Mouse (Mus musculus) hindbrain, embryonic 16.5 days (tissue): Measurements from ENCODE around the gene Snrnp27. TPM values are rescaled to one million over a fixed set of nuclear protein-coding genes. Genes with fewer than 3 reads are reported as not detected.

Experiments
- ATAC-seq: fragments of 200-750 bp; cut with Nextera tagmentation; 2 replicates; pipeline ENCODE4 v1.8.0; 2017; ENCODE audit warnings: moderate TSS enrichment, moderate library complexity
- H3K27ac ChIP-seq: fragments of 300-500 bp; sonication (generic); 2 replicates; pipeline ENCODE4 v1.5.1; 2014; ENCODE audit warnings: low read depth, mild to moderate bottlenecking, control low read depth, low read length, moderate library complexity
- H3K27me3 ChIP-seq: fragments of 300-500 bp; sonication (generic); replicated peaks from 2 replicates; pipeline ENCODE4 v1.6.1; 2014; ENCODE audit warnings: low read length; ENCODE audit not compliant: control insufficient read depth, insufficient read depth
- H3K36me3 ChIP-seq: fragments of 300-500 bp; sonication (generic); 2 replicates; pipeline ENCODE4 v1.6.1; 2014; ENCODE audit warnings: mild to moderate bottlenecking, low read length, moderate library complexity, mixed read lengths; ENCODE audit not compliant: control insufficient read depth, insufficient read depth
- H3K4me1 ChIP-seq: fragments of 300-500 bp; sonication (generic); 2 replicates; pipeline ENCODE4 v1.6.1; 2014; ENCODE audit warnings: low read depth, low read length; ENCODE audit not compliant: control insufficient read depth, insufficient read depth
- H3K4me2 ChIP-seq: fragments of 300-500 bp; sonication (generic); 2 replicates; pipeline ENCODE4 v1.6.1; 2014; ENCODE audit warnings: mild to moderate bottlenecking, low read length, control low read depth, moderate library complexity
- H3K4me3 ChIP-seq: fragments of 300-500 bp; sonication (generic); 2 replicates; pipeline ENCODE4 v1.5.1; 2014; ENCODE audit warnings: mild to moderate bottlenecking, low read length, control low read depth, moderate library complexity
- H3K9ac ChIP-seq: fragments of 300-500 bp; sonication (generic); 2 replicates; pipeline ENCODE4 v1.6.1; 2014; ENCODE audit warnings: low read depth, mild to moderate bottlenecking, control low read depth, low read length, moderate library complexity
- H3K9me3 ChIP-seq: fragments of 300-500 bp; sonication (generic); 2 replicates; pipeline ENCODE4 v1.6.1; 2014; ENCODE audit warnings: mild to moderate bottlenecking, low read length, moderate library complexity; ENCODE audit not compliant: control insufficient read depth
- WGBS: fragments of 180-500 bp; shearing (Covaris S2); extraction: QIAGEN DNeasy Blood & Tissue Kit; methylation state at CpG from one replicate; pipeline ENCODE4 v1.1.7; 2014; 5-methylcytosine and 5-hydroxymethylcytosine counted together
- polyA plus RNA-seq: library from polyadenylated mRNA; unstranded; fragments of >200 nt; fragmentation: Nextera tagmentation; extraction: Ambion mirVana; gene quantifications from 2 replicates; pipeline ENCODE4 v1.2.1, GENCODE M21; 2015

Snrnp27 gene
- polyA plus RNA-seq, 1 experiment from 2014 or later, result 81.5 TPM

- Histone ChIP-seq H3K4me3 (no peak overlapping the region), H3K27ac (no peak overlapping the region), H3K4me1 (no peaks in the 10 kb centered on the region), H3K4me2 (no peak overlapping the region), H3K27me3 (no peaks in the 10 kb centered on the region), H3K9me3 (no peaks in the 10 kb centered on the region), H3K36me3 (peaks cover 22% of the 10 kb centered on the region), H3K9ac (no peak overlapping the region)
- no peak for ATAC-seq
- 82% methylated on average over 7 of the region's 7 CpGs for WGBS
Observed at GRCm38 (mm10) chr6:86646143-86646542, 38.2 kb downstream of the Snrnp27 start.

- no peak overlapping the region for H3K9ac ChIP-seq
- peaks cover 18% of the 10 kb centered on the region for H3K36me3 ChIP-seq
- 74% methylated on average over 4 of the region's 4 CpGs for WGBS
- H3K4me3 ChIP-seq, result no peak overlapping the region
- H3K9me3 ChIP-seq, result no peaks in the 10 kb centered on the region
- no peak for ATAC-seq
- H3K27ac ChIP-seq, result no peak overlapping the region
- H3K4me2 ChIP-seq, result no peak overlapping the region
- no peaks in the 10 kb centered on the region for H3K4me1 ChIP-seq
- H3K27me3 ChIP-seq, result no peaks in the 10 kb centered on the region
Observed at GRCm38 (mm10) chr6:86645551-86645950, 38.8 kb downstream of the Snrnp27 start.

DNA sequence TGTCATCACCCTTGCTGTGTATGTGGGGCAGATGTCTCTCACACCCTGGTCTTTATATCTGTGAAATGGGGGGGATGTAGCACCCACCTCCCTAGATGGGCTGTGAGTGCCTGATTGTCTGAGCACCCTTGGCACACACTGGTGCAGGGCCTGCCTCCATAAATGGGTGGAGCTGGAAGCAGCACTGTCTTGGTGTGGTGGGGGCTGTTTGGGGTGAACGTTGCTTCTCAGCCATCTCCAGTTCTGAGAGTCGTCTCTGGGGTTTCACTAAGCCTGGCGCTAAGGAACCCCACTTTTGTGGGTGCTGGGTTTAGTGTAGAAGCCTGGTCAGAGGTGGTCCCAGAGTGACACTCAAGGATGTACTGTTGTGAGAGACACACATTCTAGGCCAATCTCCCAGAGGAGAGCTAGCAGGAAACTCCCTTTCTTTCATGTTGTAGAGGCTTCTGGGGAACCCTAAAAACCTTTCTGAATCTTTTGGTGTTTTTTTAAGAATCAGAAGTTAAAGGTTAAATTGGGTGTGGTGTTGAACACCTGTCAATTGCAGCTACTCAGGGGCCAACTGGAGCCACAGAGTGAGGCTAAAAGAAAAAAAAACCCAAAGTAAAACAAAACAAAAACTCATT, 39.4 kb downstream of the Snrnp27 start:
- no peaks in the 10 kb centered on the region for H3K9me3 ChIP-seq
- no peak overlapping the region for H3K4me3 ChIP-seq
- WGBS, result 88% methylated on average over 3 of the region's 3 CpGs

DNA sequence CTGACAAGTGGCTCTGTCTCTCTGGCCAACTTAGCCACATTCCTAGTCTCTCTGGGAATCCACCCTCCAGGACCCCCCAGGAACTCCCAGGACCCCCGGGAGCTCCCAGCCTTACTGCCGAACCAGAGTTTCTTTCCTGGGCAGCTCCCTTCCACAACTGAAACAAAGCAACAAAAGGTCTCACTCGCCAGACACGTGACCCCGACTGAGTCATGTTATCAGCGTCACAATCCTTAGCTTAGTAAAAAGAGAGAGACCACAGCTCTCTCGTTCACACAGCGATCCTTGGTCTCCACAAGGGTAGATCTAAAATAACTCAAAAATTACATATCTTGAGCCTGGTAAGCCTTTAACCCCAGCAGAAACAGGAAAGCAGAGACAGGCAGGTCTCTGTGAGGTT, 42.6 kb downstream of the Snrnp27 start:
- Histone ChIP-seq H3K4me2 (no peak overlapping the region), H3K27ac (no peak overlapping the region), H3K36me3 (no peaks in the 10 kb centered on the region), H3K9me3 (no peaks in the 10 kb centered on the region), H3K9ac (no peak overlapping the region), H3K27me3 (no peaks in the 10 kb centered on the region), H3K4me3 (no peak overlapping the region), H3K4me1 (no peaks in the 10 kb centered on the region)
- ATAC-seq, result no peak
- WGBS, result 61% methylated on average over 8 of the region's 8 CpGs

More for the DNA sequence above, 39.4 kb downstream of the Snrnp27 start:
- Histone ChIP-seq H3K27ac (no peak overlapping the region), H3K4me1 (no peaks in the 10 kb centered on the region), H3K36me3 (peaks cover 14% of the 10 kb centered on the region), H3K4me2 (no peak overlapping the region), H3K27me3 (no peaks in the 10 kb centered on the region), H3K9ac (no peak overlapping the region)
- ATAC-seq, result no peak

- H3K9me3 ChIP-seq, result no peaks in the 10 kb centered on the region
- H3K36me3 ChIP-seq, result no peaks in the 10 kb centered on the region
- H3K27me3 ChIP-seq, result no peaks in the 10 kb centered on the region
- H3K27ac ChIP-seq, result no peak overlapping the region
- H3K4me3 ChIP-seq, result no peak overlapping the region
- H3K4me1 ChIP-seq, result no peaks in the 10 kb centered on the region
- no peak for ATAC-seq
- WGBS, result 83% methylated on average over 8 of the region's 8 CpGs
- no peak overlapping the region for H3K9ac ChIP-seq
- H3K4me2 ChIP-seq, result no peak overlapping the region
Observed at GRCm38 (mm10) chr6:86640776-86641175, 43.5 kb downstream of the Snrnp27 start.

- Histone ChIP-seq H3K4me1 (no peaks in the 10 kb centered on the region), H3K9me3 (no peaks in the 10 kb centered on the region), H3K27me3 (no peaks in the 10 kb centered on the region), H3K4me2 (no peak overlapping the region), H3K4me3 (no peak overlapping the region), H3K27ac (no peak overlapping the region), H3K9ac (no peak overlapping the region), H3K36me3 (no peaks in the 10 kb centered on the region)
- WGBS, result 83% methylated on average over 3 of the region's 3 CpGs
- ATAC-seq, result no peak
Observed at GRCm38 (mm10) chr6:86640161-86640560, 44.2 kb downstream of the Snrnp27 start.

- Histone ChIP-seq H3K36me3 (no peaks in the 10 kb centered on the region), H3K4me2 (no peak overlapping the region), H3K4me3 (no peak overlapping the region), H3K27ac (no peak overlapping the region), H3K4me1 (no peaks in the 10 kb centered on the region), H3K27me3 (no peaks in the 10 kb centered on the region), H3K9ac (no peak overlapping the region), H3K9me3 (no peaks in the 10 kb centered on the region)
- ATAC-seq, result no peak
- WGBS, result 83% methylated on average over 18 of the region's 18 CpGs
Observed at GRCm38 (mm10) chr6:86639180-86640160, 44.9 kb downstream of the Snrnp27 start.

DNA sequence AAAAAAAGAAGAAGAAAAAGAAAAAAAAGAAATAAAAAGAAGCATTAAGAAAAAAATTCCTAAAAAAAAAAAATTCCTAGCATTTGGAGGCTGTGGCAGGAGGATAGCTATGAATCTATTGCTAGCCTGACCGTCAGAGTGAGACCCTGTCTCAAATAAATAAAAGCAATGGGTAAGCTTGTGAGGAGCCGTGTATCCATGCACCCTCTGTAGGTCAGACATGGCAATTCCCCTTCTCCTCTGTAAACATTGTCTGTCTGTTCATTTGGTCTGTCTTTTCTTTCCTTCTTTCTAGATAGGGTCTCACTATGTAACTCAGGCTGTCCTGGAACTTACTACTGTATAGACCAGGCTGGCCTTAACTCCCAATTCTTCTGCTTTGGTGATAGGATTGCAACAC, 45.9 kb downstream of the Snrnp27 start:
- H3K9me3 ChIP-seq, result no peaks in the 10 kb centered on the region
- 24% methylated on average over 2 of the region's 2 CpGs for WGBS
- no peaks in the 10 kb centered on the region for H3K36me3 ChIP-seq
- no peak overlapping the region for H3K9ac ChIP-seq
- H3K4me2 ChIP-seq, result no peak overlapping the region
- H3K27me3 ChIP-seq, result no peaks in the 10 kb centered on the region
- no peak for ATAC-seq
- no peak overlapping the region for H3K4me3 ChIP-seq
- no peaks in the 10 kb centered on the region for H3K4me1 ChIP-seq
- no peak overlapping the region for H3K27ac ChIP-seq

GRCm38 (mm10) chr6:86637860-86638259, 46.5 kb downstream of the Snrnp27 start:
- no peaks in the 10 kb centered on the region for H3K9me3 ChIP-seq
- H3K9ac ChIP-seq, result no peak overlapping the region
- H3K4me2 ChIP-seq, result no peak overlapping the region
- H3K36me3 ChIP-seq, result no peaks in the 10 kb centered on the region
- no peak for ATAC-seq
- no peaks in the 10 kb centered on the region for H3K27me3 ChIP-seq
- no peak overlapping the region for H3K4me3 ChIP-seq
- H3K4me1 ChIP-seq, result no peaks in the 10 kb centered on the region
- no peak overlapping the region for H3K27ac ChIP-seq
- WGBS, result 79% methylated on average over 2 of the region's 2 CpGs
